Mouse (Mus musculus): ENCODE data around the gene Btf3l4. TPM values are rescaled to one million over a fixed set of nuclear protein-coding genes. Genes with fewer than 3 reads are reported as not detected.

Gene Btf3l4
- polyA plus RNA-seq, 1 experiment = 155 TPM

- Histone ChIP-seq H3K9ac (ENCODE audit: low read depth, poor library complexity, severe bottlenecking) (no peak overlapping the region), H3K27me3 (ENCODE audit: control insufficient read depth, insufficient read depth, low read length, poor library complexity, severe bottlenecking) (no peaks in the 10 kb centered on the region), H3K4me1 (ENCODE audit: control insufficient read depth, insufficient read depth, low read length) (peaks cover 2% of the 10 kb centered on the region), H3K9me3 (replicated peaks; ENCODE audit: control insufficient read depth, insufficient read depth, low read length, poor library complexity, severe bottlenecking) (no peaks in the 10 kb centered on the region), H3K4me3 (ENCODE audit: low read depth, low read length) (no peak overlapping the region), H3K36me3 (ENCODE audit: control insufficient read depth, insufficient read depth, low read length, poor library complexity, severe bottlenecking) (no peaks in the 10 kb centered on the region), H3K27ac (ENCODE audit: insufficient read depth, low read length) (peak overlapping the region; percentile 19; the same call in 1 of the 2 replicates)
- TF ChIP-seq EP300 (IDR thresholded peaks at IDR 0.05; ENCODE audit: insufficient read depth, low read depth, low read length) (no peak), POLR2A (IDR thresholded peaks at IDR 0.05; ENCODE audit: insufficient read depth, low read length) (no peak), CTCF (IDR thresholded peaks at IDR 0.05; ENCODE audit: low read depth, low read length) (no peak)
These were observed 8.6 kb upstream of the Btf3l4 start for GRCm38 (mm10) chr4:108841920-108842578.

GRCm38 (mm10) chr4:108838031-108838430, 4.6 kb upstream of the Btf3l4 start:
- TF ChIP-seq CTCF (IDR thresholded peaks at IDR 0.05; ENCODE audit: low read depth, low read length) (no peak), POLR2A (IDR thresholded peaks at IDR 0.05; ENCODE audit: insufficient read depth, low read length) (no peak), EP300 (IDR thresholded peaks at IDR 0.05; ENCODE audit: insufficient read depth, low read depth, low read length) (no peak)
- Histone ChIP-seq H3K4me3 (ENCODE audit: low read depth, low read length) (no peak overlapping the region), H3K36me3 (ENCODE audit: control insufficient read depth, insufficient read depth, low read length, poor library complexity, severe bottlenecking) (no peaks in the 10 kb centered on the region), H3K27ac (ENCODE audit: insufficient read depth, low read length) (no peak overlapping the region), H3K4me1 (ENCODE audit: control insufficient read depth, insufficient read depth, low read length) (peaks cover 2% of the 10 kb centered on the region), H3K9ac (ENCODE audit: low read depth, poor library complexity, severe bottlenecking) (no peak overlapping the region), H3K27me3 (ENCODE audit: control insufficient read depth, insufficient read depth, low read length, poor library complexity, severe bottlenecking) (no peaks in the 10 kb centered on the region), H3K9me3 (replicated peaks; ENCODE audit: control insufficient read depth, insufficient read depth, low read length, poor library complexity, severe bottlenecking) (no peaks in the 10 kb centered on the region)

- Histone ChIP-seq H3K9ac (ENCODE audit: low read depth, poor library complexity, severe bottlenecking) (peak overlapping the region; percentile 95), H3K36me3 (ENCODE audit: control insufficient read depth, insufficient read depth, low read length, poor library complexity, severe bottlenecking) (no peaks in the 10 kb centered on the region), H3K27me3 (ENCODE audit: control insufficient read depth, insufficient read depth, low read length, poor library complexity, severe bottlenecking) (no peaks in the 10 kb centered on the region), H3K4me3 (ENCODE audit: low read depth, low read length) (peak overlapping the region; percentile 97), H3K27ac (ENCODE audit: insufficient read depth, low read length) (peak overlapping the region; percentile 97), H3K9me3 (replicated peaks; ENCODE audit: control insufficient read depth, insufficient read depth, low read length, poor library complexity, severe bottlenecking) (no peaks in the 10 kb centered on the region), H3K4me1 (ENCODE audit: control insufficient read depth, insufficient read depth, low read length) (no peaks in the 10 kb centered on the region)
- TF ChIP-seq CTCF (IDR thresholded peaks at IDR 0.05; ENCODE audit: low read depth, low read length) = no peak
- TF ChIP-seq POLR2A (IDR thresholded peaks at IDR 0.05; ENCODE audit: insufficient read depth, low read length) = no peak
- TF ChIP-seq EP300 (IDR thresholded peaks at IDR 0.05; ENCODE audit: insufficient read depth, low read depth, low read length) = no peak
These were observed 2.1 kb upstream of the Btf3l4 start for GRCm38 (mm10) chr4:108835496-108835895.

- H3K9ac ChIP-seq (ENCODE audit: low read depth, poor library complexity, severe bottlenecking) = peak overlapping the region; percentile 95
- no peaks in the 10 kb centered on the region for H3K9me3 ChIP-seq (replicated peaks; ENCODE audit: control insufficient read depth, insufficient read depth, low read length, poor library complexity, severe bottlenecking)
- H3K27me3 ChIP-seq (ENCODE audit: control insufficient read depth, insufficient read depth, low read length, poor library complexity, severe bottlenecking) = no peaks in the 10 kb centered on the region
- H3K4me3 ChIP-seq (ENCODE audit: low read depth, low read length) = peak overlapping the region; percentile 97
- H3K27ac ChIP-seq (ENCODE audit: insufficient read depth, low read length) = peak overlapping the region; percentile 97
- no peaks in the 10 kb centered on the region for H3K4me1 ChIP-seq (ENCODE audit: control insufficient read depth, insufficient read depth, low read length)
- H3K36me3 ChIP-seq (ENCODE audit: control insufficient read depth, insufficient read depth, low read length, poor library complexity, severe bottlenecking) = peaks cover 5% of the 10 kb centered on the region; the same call in 1 of the 2 replicates
- TF ChIP-seq CTCF (IDR thresholded peaks at IDR 0.05; ENCODE audit: low read depth, low read length) = no peak
These were observed 1.5 kb upstream of the Btf3l4 start for GRCm38 (mm10) chr4:108834971-108835311.

GRCm38 (mm10) chr4:108834115-108834970, 929 bp upstream of the Btf3l4 start, which contains the start of gene Txndc12:
Gene Txndc12 (plus strand): TSS chr4:108834601.
- peak; percentile 38 for TF ChIP-seq POLR2A (IDR thresholded peaks at IDR 0.05; ENCODE audit: insufficient read depth, low read length)
- no peak for TF ChIP-seq EP300 (IDR thresholded peaks at IDR 0.05; ENCODE audit: insufficient read depth, low read depth, low read length)
- H3K9me3 ChIP-seq (replicated peaks; ENCODE audit: control insufficient read depth, insufficient read depth, low read length, poor library complexity, severe bottlenecking) = no peaks in the 10 kb centered on the region
- peak within 1 kb of the TSS; percentile 97 for H3K4me3 ChIP-seq (ENCODE audit: low read depth, low read length)
- peak within 1 kb of the TSS; percentile 97 for H3K27ac ChIP-seq (ENCODE audit: insufficient read depth, low read length)
- no peaks in the 10 kb centered on the region for H3K27me3 ChIP-seq (ENCODE audit: control insufficient read depth, insufficient read depth, low read length, poor library complexity, severe bottlenecking)
- H3K36me3 ChIP-seq (ENCODE audit: control insufficient read depth, insufficient read depth, low read length, poor library complexity, severe bottlenecking) = peaks cover 7% of the 10 kb centered on the region; the same call in 1 of the 2 replicates
- no peaks in the 10 kb centered on the region for H3K4me1 ChIP-seq (ENCODE audit: control insufficient read depth, insufficient read depth, low read length)
- H3K9ac ChIP-seq (ENCODE audit: low read depth, poor library complexity, severe bottlenecking) = peak within 1 kb of the TSS; percentile 95

- peak overlapping the region; percentile 95 for H3K9ac ChIP-seq (ENCODE audit: low read depth, poor library complexity, severe bottlenecking)
- TF ChIP-seq POLR2A (IDR thresholded peaks at IDR 0.05; ENCODE audit: insufficient read depth, low read length) (peak; percentile 40), CTCF (IDR thresholded peaks at IDR 0.05; ENCODE audit: low read depth, low read length) (no peak), EP300 (IDR thresholded peaks at IDR 0.05; ENCODE audit: insufficient read depth, low read depth, low read length) (no peak)
- peak overlapping the region; percentile 97 for H3K27ac ChIP-seq (ENCODE audit: insufficient read depth, low read length)
- H3K27me3 ChIP-seq (ENCODE audit: control insufficient read depth, insufficient read depth, low read length, poor library complexity, severe bottlenecking) = no peaks in the 10 kb centered on the region
- H3K4me3 ChIP-seq (ENCODE audit: low read depth, low read length) = peak overlapping the region; percentile 97
- H3K36me3 ChIP-seq (ENCODE audit: control insufficient read depth, insufficient read depth, low read length, poor library complexity, severe bottlenecking) = peaks cover 10% of the 10 kb centered on the region
- H3K4me1 ChIP-seq (ENCODE audit: control insufficient read depth, insufficient read depth, low read length) = no peaks in the 10 kb centered on the region
- H3K9me3 ChIP-seq (replicated peaks; ENCODE audit: control insufficient read depth, insufficient read depth, low read length, poor library complexity, severe bottlenecking) = no peaks in the 10 kb centered on the region
These were observed 357 bp upstream of the Btf3l4 start for GRCm38 (mm10) chr4:108833828-108834114.
